Mouse (Mus musculus) thymus, postnatal 36 days (tissue): ENCODE results near the gene Ints3.

Source experiments
- DNase-seq, 2 experiments: peaks; one replicate each; pipeline ENCODE4 v3.0.0; 2022; ENCODE audit warnings: mixed read lengths in 2 of 2

Ints3 gene

DNA sequence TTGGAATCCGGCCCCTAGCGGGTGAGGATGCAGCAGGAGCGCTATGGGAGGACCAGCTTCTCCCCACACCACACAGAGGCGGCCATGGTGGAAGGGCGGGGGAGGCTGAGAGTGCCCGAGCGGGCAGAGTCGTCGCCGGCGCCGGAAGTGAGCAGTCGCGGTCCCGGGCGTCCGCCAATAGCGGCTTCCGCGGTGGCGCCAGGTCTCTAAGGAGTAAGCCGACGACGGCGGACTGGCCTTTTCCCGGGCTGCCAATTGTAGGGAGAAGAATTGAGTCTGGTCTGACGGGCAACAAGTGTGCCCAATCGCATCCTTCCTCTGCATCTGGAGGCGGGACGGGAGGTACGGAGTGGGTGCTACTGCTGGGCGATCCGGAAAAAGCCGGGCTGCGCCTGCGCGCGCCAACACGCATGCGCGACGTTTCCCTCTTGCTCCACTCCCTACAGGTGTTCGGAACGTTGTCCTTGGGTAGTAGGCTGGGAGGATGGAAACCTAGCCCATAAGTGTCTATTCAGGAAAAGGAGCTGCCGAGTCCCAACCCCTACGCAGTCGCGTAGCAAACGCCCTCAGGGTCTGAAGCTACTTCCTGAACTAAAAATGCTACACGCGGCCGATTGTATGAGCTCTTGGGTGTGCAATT is at the start of gene Ints3:
TSS of gene Ints3 (minus strand) at position 242 of the 640 bp plus-strand sequence.
- peak; percentile 99 to 100 for DNase-seq

DNA sequence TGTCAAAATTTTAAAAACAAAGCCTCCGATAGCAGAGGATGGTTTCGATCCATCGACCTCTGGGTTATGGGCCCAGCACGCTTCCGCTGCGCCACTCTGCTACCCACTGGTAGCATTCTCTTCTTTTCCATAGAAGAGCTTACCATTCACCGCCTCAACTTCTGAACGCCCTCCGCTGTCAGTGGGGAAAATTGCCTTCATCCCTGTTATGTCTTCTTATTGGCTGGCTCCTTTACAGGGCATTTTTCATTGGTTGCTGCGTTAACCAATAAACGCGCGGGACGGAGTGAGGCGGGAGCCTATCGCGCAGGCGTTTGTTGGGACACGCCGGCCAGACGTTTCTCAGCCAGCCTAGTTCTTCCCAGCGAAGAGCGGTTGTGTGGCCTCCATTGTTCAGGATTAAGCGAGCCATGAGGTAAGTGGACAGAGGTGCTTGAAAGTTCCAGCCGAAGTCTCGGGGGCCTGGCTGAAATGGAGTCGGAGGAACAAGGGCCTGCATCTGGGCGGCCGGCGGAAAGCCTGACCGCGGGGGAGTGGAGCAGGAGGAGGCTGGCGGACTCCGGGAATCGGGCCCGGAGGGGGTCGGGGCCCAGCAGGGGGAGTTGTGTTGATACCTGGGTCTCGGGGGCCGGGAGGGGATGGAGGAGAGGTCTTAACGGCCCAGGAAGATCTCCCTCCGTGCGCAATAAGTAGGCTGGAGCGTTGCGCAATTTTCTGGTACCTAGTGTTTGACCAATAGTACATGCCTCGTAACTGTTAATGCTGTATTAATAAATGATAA is 42.6 kb upstream of the Ints3 start, which contains the start of gene Ilf2:
TSS of gene Ilf2 (plus strand) at position 296 of the 781 bp plus-strand sequence.
- peak; percentile 89 to 94 for DNase-seq

DNA sequence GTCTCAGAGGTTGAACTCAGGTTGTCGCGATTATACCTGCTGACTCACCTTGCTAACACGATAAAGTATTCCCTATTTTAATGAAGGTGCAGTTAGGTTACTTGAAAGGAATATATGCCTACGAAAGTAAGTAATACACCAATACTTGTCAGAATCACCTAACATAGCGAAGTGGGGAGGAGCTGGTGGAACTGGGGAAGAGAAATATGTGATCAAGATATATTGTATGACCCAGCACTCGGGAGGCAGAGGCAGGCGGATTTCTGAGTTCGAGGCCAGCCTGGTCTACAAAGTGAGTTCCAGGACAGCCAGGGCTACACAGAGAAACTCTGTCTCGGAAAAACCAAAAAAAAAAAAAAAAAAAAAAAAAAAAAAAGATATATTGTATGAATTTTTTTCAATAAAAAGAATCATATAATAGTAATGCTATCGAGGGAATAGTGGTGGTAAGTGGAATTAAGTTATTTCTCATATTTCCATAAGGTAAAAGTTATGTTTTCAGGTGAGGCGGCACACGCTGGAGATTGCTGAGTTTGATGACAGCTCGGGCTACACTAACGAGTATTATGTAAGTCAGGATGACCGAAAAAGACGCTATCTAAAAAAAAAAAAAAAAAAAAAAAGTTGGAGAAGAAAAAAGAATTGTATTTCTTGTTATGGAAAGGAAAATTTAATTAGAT is 41.9 kb upstream of the Ints3 start:
- DNase-seq, result no peak

DNA sequence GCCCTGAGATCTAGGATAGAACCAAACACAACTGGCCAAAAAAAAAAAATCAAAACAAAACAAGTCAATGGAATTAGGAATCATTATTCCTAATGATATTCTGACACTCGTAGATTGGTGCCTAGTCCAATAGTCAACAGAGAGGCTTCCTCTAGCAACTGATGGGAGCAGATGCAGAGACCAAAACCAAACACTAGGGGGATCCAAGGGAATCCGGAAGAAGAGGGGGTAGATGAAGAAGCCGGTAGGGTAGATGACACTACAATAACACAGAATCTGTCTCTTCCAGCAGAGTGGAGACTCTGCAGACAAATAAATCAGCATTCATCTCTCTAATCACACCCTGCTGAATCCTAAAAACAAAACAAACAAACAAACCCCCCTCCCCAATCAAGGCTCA is 38.8 kb upstream of the Ints3 start:
- DNase-seq, result peak; percentile 62 to 63

GRCm38 (mm10) chr3:90467618-90468300 is 34.3 kb upstream of the Ints3 start:
- DNase-seq, result no peak

- no peak for DNase-seq
Observed at GRCm38 (mm10) chr3:90466311-90466766, 32.9 kb upstream of the Ints3 start.

- peak in 1 of 2 experiments; percentile 17 for DNase-seq
Observed at GRCm38 (mm10) chr3:90465686-90466310, 32.4 kb upstream of the Ints3 start, which contains the start of gene Npr1. Gene Npr1 (minus strand): TSS chr3:90465866.

DNA sequence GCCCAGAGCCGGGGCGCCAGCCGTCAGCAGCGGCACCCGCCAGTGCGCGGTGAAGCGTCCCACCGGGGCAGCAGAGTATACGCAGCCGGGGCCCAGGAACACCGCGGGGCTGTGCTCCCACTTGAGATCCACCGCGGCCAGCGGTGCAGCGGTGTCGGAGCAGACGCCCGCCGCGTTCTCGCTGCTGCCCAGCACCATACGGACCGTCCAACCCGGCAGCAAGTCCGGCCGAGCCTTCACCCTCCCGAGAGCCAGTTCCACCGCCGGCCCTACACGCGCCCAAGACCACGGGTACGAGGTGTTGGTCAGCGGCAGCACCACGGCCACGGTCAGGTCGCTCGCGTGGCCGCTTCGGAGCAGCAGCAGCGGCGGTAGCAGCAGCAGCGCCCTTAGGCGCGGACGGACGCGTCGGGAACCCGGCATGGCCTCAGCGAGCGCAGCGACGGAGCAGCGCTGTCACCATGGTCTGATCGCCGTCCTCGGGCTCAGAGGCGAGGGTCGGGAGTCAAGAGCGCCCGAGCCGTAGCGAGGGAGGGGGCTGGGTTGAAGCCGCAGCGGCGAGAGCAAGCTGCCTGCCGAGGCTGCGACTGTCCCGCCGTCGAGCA is 31.8 kb upstream of the Ints3 start:
- peak; percentile 13 to 27 for DNase-seq

- DNase-seq, result peak in 1 of 2 experiments; percentile 7
Observed at GRCm38 (mm10) chr3:90464552-90465080, 31.2 kb upstream of the Ints3 start.

DNA sequence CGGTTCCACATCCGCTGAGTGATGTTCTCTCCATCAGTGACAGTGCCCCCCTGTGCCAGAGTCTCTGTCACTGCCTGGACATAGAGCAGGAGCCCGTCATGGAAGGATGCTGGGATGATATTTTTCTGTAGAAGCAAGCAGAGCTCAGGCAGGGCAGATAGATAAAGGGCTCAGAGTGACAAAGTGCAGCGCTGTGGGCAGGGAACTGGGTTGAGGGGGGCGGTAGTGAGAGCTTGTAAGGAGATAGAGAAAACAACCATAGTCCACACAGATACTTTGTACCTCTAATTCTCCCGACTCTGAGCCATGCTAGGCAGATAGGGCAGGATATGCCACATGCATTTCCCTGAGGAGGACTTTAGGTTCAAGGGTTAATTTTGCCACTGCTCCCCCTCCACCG is 29.2 kb upstream of the Ints3 start:
- DNase-seq, result no peak

- no peak for DNase-seq
Observed at GRCm38 (mm10) chr3:90461935-90462334, 28.5 kb upstream of the Ints3 start.

- DNase-seq, result no peak
Observed at GRCm38 (mm10) chr3:90460315-90460714, 26.9 kb upstream of the Ints3 start.

- no peak for DNase-seq
Observed at GRCm38 (mm10) chr3:90459727-90460126, 26.3 kb upstream of the Ints3 start.

- no peak for DNase-seq
Observed at GRCm38 (mm10) chr3:90454931-90455330, 21.5 kb upstream of the Ints3 start.

DNA sequence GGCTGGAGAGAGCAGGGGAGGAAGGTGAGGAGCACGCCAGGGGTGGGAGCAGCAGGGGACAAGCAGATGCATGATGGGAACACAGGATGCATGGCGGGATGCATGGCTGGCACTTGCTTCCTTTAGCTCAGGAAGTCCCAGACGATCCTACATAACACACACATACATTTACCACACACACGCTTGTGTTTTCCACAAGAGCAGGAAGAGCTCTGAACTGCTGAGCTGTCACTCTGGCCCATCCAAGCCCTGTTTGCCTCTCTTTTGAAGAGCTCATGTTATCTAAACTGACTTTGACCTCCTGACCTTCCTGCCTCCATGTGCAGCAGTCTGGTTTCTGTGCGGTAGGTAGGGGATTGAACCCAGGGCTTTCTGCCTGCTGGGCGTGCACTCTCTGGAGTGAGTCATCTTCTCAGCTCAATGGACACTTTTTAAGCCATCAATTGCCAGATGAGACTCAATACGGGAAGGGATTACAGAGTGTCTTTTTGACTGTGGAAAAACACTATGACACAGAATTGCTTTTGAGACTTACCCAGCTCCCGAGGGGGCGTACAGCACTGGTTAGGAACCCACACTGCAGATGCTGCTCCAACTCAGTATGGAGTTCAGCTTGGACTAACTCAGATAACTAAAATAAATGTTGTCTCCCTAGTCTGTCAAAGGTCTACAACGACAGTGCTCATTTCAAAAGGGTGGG is 18.1 kb upstream of the Ints3 start:
- no peak for DNase-seq

DNA sequence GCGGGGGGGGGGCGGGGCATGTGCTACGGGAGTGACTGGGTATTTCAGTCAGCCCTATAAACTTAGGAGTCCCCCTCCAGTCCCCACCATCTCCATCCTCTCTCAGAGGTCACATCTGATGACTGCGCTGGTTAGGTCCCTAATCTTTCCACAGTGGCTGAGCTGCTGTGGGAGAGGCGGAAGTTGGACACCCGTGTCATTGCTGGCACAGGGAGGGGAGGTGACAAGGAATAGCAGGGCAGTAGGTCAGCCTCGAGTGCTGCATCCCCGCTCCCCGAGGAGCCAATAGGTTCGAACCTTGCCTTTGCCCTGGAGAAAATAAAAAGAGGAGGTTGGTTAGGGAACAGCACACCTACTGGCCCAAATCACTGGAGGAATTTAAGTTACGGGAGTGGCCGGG is 17.5 kb upstream of the Ints3 start:
- DNase-seq, result no peak

DNA sequence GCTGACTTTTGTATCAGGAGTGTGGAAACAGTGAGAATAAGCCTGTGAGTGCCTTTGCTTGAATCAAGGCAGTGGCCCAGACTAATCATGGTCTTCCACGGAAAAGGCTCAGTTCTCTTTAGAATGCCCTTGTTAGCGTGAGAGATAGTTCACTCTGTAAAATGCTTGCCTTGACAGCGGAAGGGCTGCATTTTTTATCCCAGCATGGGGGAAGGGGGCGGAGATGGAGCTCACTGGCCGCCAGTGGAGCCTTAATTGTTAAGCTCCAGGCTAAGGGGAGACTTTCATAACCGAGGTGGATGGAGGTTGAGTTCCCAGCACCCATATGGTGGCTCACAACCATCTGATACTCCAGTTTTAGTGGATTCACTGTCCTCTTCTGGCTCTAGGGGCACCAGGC is 15.2 kb upstream of the Ints3 start:
- no peak for DNase-seq

DNA sequence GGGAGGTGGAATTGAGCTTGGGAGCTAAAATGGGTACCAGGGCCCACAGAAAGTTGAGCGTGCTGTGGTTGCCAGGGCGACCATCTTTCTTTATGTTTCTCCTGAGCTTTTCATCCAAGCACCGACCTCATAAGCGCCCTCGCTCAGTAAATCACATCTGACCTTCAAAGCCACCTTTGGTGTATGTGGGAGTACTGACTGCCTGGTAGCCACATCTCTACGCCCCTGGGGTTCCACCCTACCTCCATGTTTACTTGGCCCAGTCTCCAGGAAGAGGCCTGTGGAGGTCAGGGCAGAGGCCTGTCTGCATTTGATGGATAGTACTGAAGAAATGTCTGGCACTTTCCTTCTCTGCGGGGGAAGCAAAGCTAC is 13.7 kb upstream of the Ints3 start:
- DNase-seq, result no peak

- DNase-seq, result peak; percentile 67 to 70
Observed at GRCm38 (mm10) chr3:90446389-90447122, 13.1 kb upstream of the Ints3 start.
